Mouse (Mus musculus) intestine, postnatal 0 days (tissue): ENCODE results near the gene Wfdc21. TPM values are rescaled to one million over a fixed set of nuclear protein-coding genes. Genes with fewer than 3 reads are reported as not detected.

ENCODE experiments used
- ATAC-seq: fragments of 200-750 bp; cut with Nextera tagmentation; 2 replicates; pipeline ENCODE4 v1.8.0; 2017; ENCODE audit warnings: mild to moderate bottlenecking, moderate TSS enrichment, moderate library complexity
- H3K27ac ChIP-seq: fragments of 300-500 bp; sonication (generic); 2 replicates; pipeline ENCODE4 v1.5.1; 2014; ENCODE audit warnings: mild to moderate bottlenecking, low read depth, low read length, moderate library complexity
- H3K27me3 ChIP-seq: fragments of 300-500 bp; sonication (generic); replicated peaks from 2 replicates; pipeline ENCODE4 v1.6.1; 2014; ENCODE audit warnings: low read length, mixed read lengths; ENCODE audit not compliant: control insufficient read depth, insufficient read depth
- H3K36me3 ChIP-seq: fragments of 300-500 bp; sonication (generic); 2 replicates; pipeline ENCODE4 v1.6.1; 2014; ENCODE audit warnings: mild to moderate bottlenecking, moderate library complexity; ENCODE audit not compliant: control insufficient read depth, insufficient read depth
- H3K4me1 ChIP-seq: fragments of 300-500 bp; sonication (generic); replicated peaks from 2 replicates; pipeline ENCODE4 v1.6.1; 2014; ENCODE audit warnings: antibody characterized with exemption, low read length, mixed read lengths; ENCODE audit not compliant: control insufficient read depth, insufficient read depth
- H3K4me2 ChIP-seq: fragments of 300-500 bp; sonication (generic); replicated peaks from 2 replicates; pipeline ENCODE4 v1.6.1; 2014; ENCODE audit warnings: low read depth, mild to moderate bottlenecking, moderate library complexity
- H3K4me3 ChIP-seq: fragments of 300-500 bp; sonication (generic); 2 replicates; pipeline ENCODE4 v1.5.1; 2014; ENCODE audit warnings: low read depth, low read length
- H3K9ac ChIP-seq: fragments of 300-500 bp; sonication (generic); 2 replicates; pipeline ENCODE4 v1.6.1; 2014; ENCODE audit warnings: mild to moderate bottlenecking, low read depth, low read length
- H3K9me3 ChIP-seq: fragments of 300-500 bp; sonication (generic); 2 replicates; pipeline ENCODE4 v1.6.1; 2016; ENCODE audit warnings: mixed run types; ENCODE audit not compliant: control insufficient read depth
- CTCF ChIP-seq: sonication (generic); IDR thresholded peaks from 2 replicates; pipeline ENCODE4 v1.5.1; 2016; ENCODE audit warnings: low read depth, mild to moderate bottlenecking, control low read depth, antibody characterized with exemption, moderate library complexity
- WGBS: fragments of 180-500 bp; shearing (Covaris S2); extraction: QIAGEN DNeasy Blood & Tissue Kit; methylation state at CpG from one replicate; pipeline ENCODE4 v1.1.7; 2014; 5-methylcytosine and 5-hydroxymethylcytosine counted together
- polyA plus RNA-seq: library from polyadenylated mRNA; unstranded; fragments of >200 nt; fragmentation: Nextera tagmentation; extraction: Ambion mirVana; gene quantifications from 2 replicates; pipeline ENCODE4 v1.2.1, GENCODE M21; 2015

The Wfdc21 gene
- polyA plus RNA-seq, 1 experiment from 2014 or later: not detected

- TF ChIP-seq CTCF: no peak
- H3K4me3 ChIP-seq: no peak overlapping the region
- H3K9ac ChIP-seq: no peak overlapping the region
- ATAC-seq: no peak
- 81% methylated on average over 14 of the region's 14 CpGs for WGBS
- H3K36me3 ChIP-seq: peaks cover 38% of the 10 kb centered on the region
- H3K27ac ChIP-seq: no peak overlapping the region
- no peaks in the 10 kb centered on the region for H3K27me3 ChIP-seq
- H3K4me1 ChIP-seq: no peaks in the 10 kb centered on the region
- H3K9me3 ChIP-seq: no peaks in the 10 kb centered on the region
- H3K4me2 ChIP-seq: no peak overlapping the region
These were observed 37.3 kb downstream of the Wfdc21 start for GRCm38 (mm10) chr11:83783931-83784600.

- Histone ChIP-seq H3K9ac (no peak overlapping the region), H3K4me2 (no peak overlapping the region), H3K4me1 (no peaks in the 10 kb centered on the region), H3K36me3 (peaks cover 32% of the 10 kb centered on the region), H3K27ac (no peak overlapping the region), H3K27me3 (no peaks in the 10 kb centered on the region), H3K4me3 (no peak overlapping the region), H3K9me3 (no peaks in the 10 kb centered on the region)
- no peak for ATAC-seq
- peak; percentile 47 for TF ChIP-seq CTCF
- 83% methylated on average over 2 of the region's 2 CpGs for WGBS
These were observed 37.9 kb downstream of the Wfdc21 start for GRCm38 (mm10) chr11:83784661-83785060.

- no peak for ATAC-seq
- Histone ChIP-seq H3K4me3 (no peak overlapping the region), H3K9ac (no peak overlapping the region), H3K36me3 (peaks cover 25% of the 10 kb centered on the region), H3K27ac (no peak overlapping the region), H3K27me3 (no peaks in the 10 kb centered on the region), H3K4me1 (no peaks in the 10 kb centered on the region), H3K9me3 (no peaks in the 10 kb centered on the region), H3K4me2 (no peak overlapping the region)
- 6% methylated on average over 2 of the region's 2 CpGs for WGBS
- TF ChIP-seq CTCF: peak; percentile 94
These were observed 38.6 kb downstream of the Wfdc21 start for GRCm38 (mm10) chr11:83785366-83785765.

GRCm38 (mm10) chr11:83786835-83787234 lies 40.1 kb downstream of the Wfdc21 start:
- TF ChIP-seq CTCF: no peak
- Histone ChIP-seq H3K4me1 (no peaks in the 10 kb centered on the region), H3K9me3 (no peaks in the 10 kb centered on the region), H3K36me3 (peaks cover 10% of the 10 kb centered on the region), H3K27ac (no peak overlapping the region), H3K4me3 (no peak overlapping the region), H3K4me2 (no peak overlapping the region), H3K27me3 (no peaks in the 10 kb centered on the region), H3K9ac (no peak overlapping the region)
- no peak for ATAC-seq
- 62% methylated on average over 4 of the region's 4 CpGs for WGBS

- Histone ChIP-seq H3K4me1 (0 out of 2 replicates have a peak, but pooled peaks cover 4% of the 10 kb centered on the region), H3K9ac (no peak overlapping the region), H3K27me3 (no peaks in the 10 kb centered on the region), H3K4me2 (no peak overlapping the region), H3K4me3 (no peak overlapping the region), H3K9me3 (no peaks in the 10 kb centered on the region), H3K36me3 (peaks cover 9% of the 10 kb centered on the region; the same call in 1 of the 2 replicates), H3K27ac (no peak overlapping the region)
- peak; percentile 48 for TF ChIP-seq CTCF
- 83% methylated on average over 15 of the region's 15 CpGs for WGBS
- no peak for ATAC-seq
These were observed 40.8 kb downstream of the Wfdc21 start for GRCm38 (mm10) chr11:83787401-83788021.

GRCm38 (mm10) chr11:83788331-83788730 lies 41.6 kb downstream of the Wfdc21 start:
- H3K27me3 ChIP-seq: no peaks in the 10 kb centered on the region
- H3K4me2 ChIP-seq: no peak overlapping the region
- no peak for ATAC-seq
- 0 out of 2 replicates have a peak, but pooled peaks cover 1% of the 10 kb centered on the region for H3K36me3 ChIP-seq
- WGBS: 75% methylated on average over 8 of the region's 8 CpGs
- H3K9me3 ChIP-seq: no peaks in the 10 kb centered on the region
- no peak overlapping the region for H3K9ac ChIP-seq
- H3K4me1 ChIP-seq: 0 out of 2 replicates have a peak, but pooled peaks cover 4% of the 10 kb centered on the region
- TF ChIP-seq CTCF: no peak
- H3K27ac ChIP-seq: no peak overlapping the region
- H3K4me3 ChIP-seq: no peak overlapping the region
